Mouse (Mus musculus) myocyte (in vitro differentiated cells): ENCODE data around the gene Hist1h2br. TPM values are rescaled to one million over a fixed set of nuclear protein-coding genes. Genes with fewer than 3 reads are reported as not detected.
"Not testable (repeated sequence)": the region's sequence is repeated elsewhere in the genome, so short reads cannot be mapped to it uniquely, and the experiment has no call there.

ENCODE experiments used
- H3K27me3 ChIP-seq: one replicate; pipeline ENCODE4 v1.6.1; 2011; ENCODE audit not compliant: control insufficient read depth, insufficient read depth, insufficient read length
- H3K36me3 ChIP-seq: one replicate; pipeline ENCODE4 v1.6.1; 2011; ENCODE audit not compliant: control insufficient read depth, insufficient read depth
- H3K4me2 ChIP-seq: one replicate; pipeline ENCODE4 v1.6.1; 2011; ENCODE audit warnings: low read depth, control low read depth
- H3K4me3 ChIP-seq: one replicate; pipeline ENCODE4 v1.5.1; 2011; ENCODE audit warnings: mild to moderate bottlenecking, control low read depth, moderate library complexity
- H3K79me2 ChIP-seq: one replicate; pipeline ENCODE4 v1.6.1; 2011; ENCODE audit not compliant: control insufficient read depth, insufficient read depth
- H3ac ChIP-seq: one replicate; pipeline ENCODE4 v1.6.1; 2011; ENCODE audit not compliant: control insufficient read depth, insufficient read length
- CEBPB ChIP-seq: IDR thresholded peaks from 2 replicates; pipeline ENCODE4 v1.6.1; 2011; ENCODE audit warnings: mild to moderate bottlenecking, moderate library complexity; ENCODE audit not compliant: poor library complexity, insufficient read depth, severe bottlenecking
- E2F4 ChIP-seq: IDR thresholded peaks from one replicate; pipeline ENCODE4 v1.6.1; 2011; ENCODE audit warnings: mild to moderate bottlenecking, control low read depth, moderate library complexity; ENCODE audit not compliant: insufficient read depth
- MAX ChIP-seq: IDR thresholded peaks from one replicate; pipeline ENCODE4 v1.6.1; 2011; ENCODE audit warnings: low read depth, mild to moderate bottlenecking, control low read depth
- MYOD1 ChIP-seq, 3 experiments: IDR thresholded peaks; one replicate each; pipeline ENCODE4 v1.6.1; 2011; ENCODE audit warnings: control low read depth in 2 of 3, low read depth in 2 of 3, mild to moderate bottlenecking in 2 of 3, moderate library complexity in 1 of 3; ENCODE audit not compliant: insufficient read length in 2 of 3, control insufficient read depth in 1 of 3
- MYOG ChIP-seq, 3 experiments: IDR thresholded peaks; one replicate each; pipeline ENCODE4 v1.6.1; 2011; ENCODE audit warnings: control low read depth in 2 of 3, low read depth in 2 of 3, mild to moderate bottlenecking in 2 of 3; ENCODE audit not compliant: insufficient read length in 2 of 3, control insufficient read depth in 1 of 3, insufficient read depth in 1 of 3
- POLR2A ChIP-seq: IDR thresholded peaks from one replicate; pipeline ENCODE4 v1.6.1; 2011; ENCODE audit warnings: low read depth, mild to moderate bottlenecking, control low read depth, moderate library complexity; ENCODE audit not compliant: insufficient read length
- POLR2AphosphoS2 ChIP-seq: IDR thresholded peaks from one replicate; pipeline ENCODE4 v1.6.1; 2011; ENCODE audit warnings: low read depth, control low read depth; ENCODE audit not compliant: insufficient read length
- REST ChIP-seq: IDR thresholded peaks from one replicate; pipeline ENCODE4 v1.6.1; 2011; ENCODE audit warnings: mild to moderate bottlenecking, control low read depth, moderate library complexity; ENCODE audit not compliant: insufficient read depth, insufficient read length
- SRF ChIP-seq: IDR thresholded peaks from one replicate; pipeline ENCODE4 v1.6.1; 2011; ENCODE audit warnings: low read depth; ENCODE audit not compliant: control insufficient read depth, insufficient read length
- TCF12 ChIP-seq: IDR thresholded peaks from one replicate; pipeline ENCODE4 v1.6.1; 2011; ENCODE audit warnings: mild to moderate bottlenecking, control low read depth; ENCODE audit not compliant: poor library complexity, insufficient read depth, severe bottlenecking
- TCF3 ChIP-seq: IDR thresholded peaks from one replicate; pipeline ENCODE4 v1.6.1; 2011; ENCODE audit warnings: low read depth, control low read depth; ENCODE audit not compliant: insufficient read length
- USF1 ChIP-seq: IDR thresholded peaks from one replicate; pipeline ENCODE4 v1.6.1; 2011; ENCODE audit warnings: low read depth, mild to moderate bottlenecking, control low read depth, moderate library complexity
- polyA plus RNA-seq: library from polyadenylated mRNA; unstranded; fragments of >200 nt; fragmentation: generic; extraction: Trizol; gene quantifications from one replicate; pipeline ENCODE4 v1.2.1, GENCODE M21; 2012; ENCODE audit warnings: missing spikeins

Gene Hist1h2br
- polyA plus RNA-seq, 1 experiment = 71.7 TPM

- H3K4me2 ChIP-seq = peak overlapping the region; percentile 50
- H3K27me3 ChIP-seq, H3ac ChIP-seq, H3K4me3 ChIP-seq, H3K79me2 ChIP-seq, H3K36me3 ChIP-seq: not testable (repeated sequence)
- TF ChIP-seq POLR2AphosphoS2 (peak; percentile 33), USF1 (peak; percentile 11), POLR2A (peak; percentile 34)
These were observed 21.5 kb upstream of the Hist1h2br start for GRCm38 (mm10) chr13:21812092-21812491.

DNA sequence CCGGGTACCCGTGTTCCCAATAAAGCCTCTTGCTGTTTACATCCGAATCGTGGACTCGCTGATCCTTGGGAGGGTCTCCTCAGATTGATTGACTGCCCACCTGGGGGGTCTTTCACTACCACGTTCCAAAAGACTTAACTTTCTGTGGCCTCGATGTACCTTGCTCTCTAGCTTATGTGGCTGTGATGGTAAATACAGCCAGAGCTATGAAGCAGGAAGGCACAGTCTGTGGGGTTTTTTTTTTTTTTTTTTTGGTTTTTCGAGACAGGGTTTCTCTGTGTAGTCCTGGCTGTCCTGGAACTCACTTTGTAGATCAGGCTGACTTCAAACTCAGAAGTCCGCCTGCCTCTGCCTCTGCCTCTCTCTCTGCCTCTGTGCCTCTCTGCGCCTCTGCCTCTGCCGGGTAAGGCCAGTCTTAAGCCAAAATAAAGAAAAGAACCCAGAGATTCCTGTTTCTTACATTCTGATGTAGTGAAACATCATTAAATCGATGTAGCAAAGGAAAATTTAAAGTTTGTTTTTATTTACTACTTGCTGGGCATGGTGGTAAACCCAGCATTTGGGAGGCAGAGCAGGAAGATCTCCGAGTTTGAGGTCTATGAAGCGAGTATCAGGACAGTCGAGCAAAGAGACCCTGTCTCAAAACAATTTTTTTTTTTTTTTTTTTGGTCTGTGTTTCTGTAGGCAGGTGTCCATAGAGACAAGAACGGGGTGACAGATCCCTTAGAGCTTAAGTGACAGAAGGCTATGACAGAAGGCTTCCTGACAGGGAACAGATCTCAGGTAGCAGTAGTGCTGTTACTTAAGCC lies 13.3 kb upstream of the Hist1h2br start:
- H3K79me2 ChIP-seq, H3K27me3 ChIP-seq, H3K36me3 ChIP-seq, H3K4me2 ChIP-seq, H3ac ChIP-seq, H3K4me3 ChIP-seq: not testable (repeated sequence)

DNA sequence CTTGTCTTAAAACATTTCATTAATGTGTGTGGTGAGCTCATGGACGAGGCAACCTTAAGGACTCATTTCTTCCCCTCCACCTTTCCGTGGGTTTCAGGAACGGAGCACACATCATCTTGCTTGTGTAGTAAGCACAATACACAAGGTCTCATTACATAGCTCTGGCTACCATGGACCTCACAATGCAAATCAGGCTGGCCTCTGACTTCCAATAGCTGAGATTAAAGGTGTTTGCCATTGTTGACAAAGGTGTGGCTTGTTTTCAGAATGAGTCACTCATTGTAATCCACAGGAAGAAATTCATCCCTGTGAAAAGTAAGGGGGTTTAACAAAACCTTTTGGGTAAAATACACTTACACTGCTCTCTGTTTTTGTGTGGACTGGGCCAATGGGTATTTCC lies 5.0 kb upstream of the Hist1h2br start:
- no peaks in the 10 kb centered on the region for H3K27me3 ChIP-seq
- no peak overlapping the region for H3K4me2 ChIP-seq
- TF ChIP-seq TCF12 = no peak
- no peak for TF ChIP-seq REST
- no peak for TF ChIP-seq MYOG (IDR thresholded peaks at IDR 0.05; ENCODE audit: control insufficient read depth in 1 of 3, insufficient read depth in 1 of 3, insufficient read length in 2 of 3, low read depth in 2 of 3)
- TF ChIP-seq MAX = no peak
- TF ChIP-seq E2F4 = no peak
- TF ChIP-seq POLR2AphosphoS2 = no peak
- no peak for TF ChIP-seq CEBPB
- TF ChIP-seq USF1 = no peak
- no peak for TF ChIP-seq MYOD1 (IDR thresholded peaks at IDR 0.05; ENCODE audit: control insufficient read depth in 1 of 3, insufficient read length in 2 of 3, low read depth in 2 of 3)
- TF ChIP-seq POLR2A = no peak
- no peak overlapping the region for H3ac ChIP-seq
- H3K4me3 ChIP-seq = no peak overlapping the region
- no peaks in the 10 kb centered on the region for H3K36me3 ChIP-seq
- H3K79me2 ChIP-seq = no peaks in the 10 kb centered on the region

- no peaks in the 10 kb centered on the region for H3K27me3 ChIP-seq
- H3K4me2 ChIP-seq = peak overlapping the region; percentile 22
- no peaks in the 10 kb centered on the region for H3K79me2 ChIP-seq
- no peaks in the 10 kb centered on the region for H3K36me3 ChIP-seq
- H3K4me3 ChIP-seq = no peak overlapping the region
- TF ChIP-seq REST (no peak), POLR2A (no peak), TCF3 (no peak), SRF (no peak), CEBPB (no peak), MYOD1 (IDR thresholded peaks at IDR 0.05; ENCODE audit: control insufficient read depth in 1 of 3, insufficient read length in 2 of 3, low read depth in 2 of 3) (no peak), TCF12 (no peak), USF1 (no peak), E2F4 (no peak), MAX (no peak), MYOG (IDR thresholded peaks at IDR 0.05; ENCODE audit: control insufficient read depth in 1 of 3, insufficient read depth in 1 of 3, insufficient read length in 2 of 3, low read depth in 2 of 3) (no peak), POLR2AphosphoS2 (no peak)
- no peak overlapping the region for H3ac ChIP-seq
These were observed 3.2 kb upstream of the Hist1h2br start for GRCm38 (mm10) chr13:21830344-21830743.

GRCm38 (mm10) chr13:21831418-21832394 lies 1.8 kb upstream of the Hist1h2br start, which contains the start of gene Hist1h4n:
Gene Hist1h4n, minus strand, starts transcription at chr13:21832196.
- H3ac ChIP-seq, H3K79me2 ChIP-seq, H3K36me3 ChIP-seq, H3K27me3 ChIP-seq, H3K4me2 ChIP-seq, H3K4me3 ChIP-seq: not testable (repeated sequence)

GRCm38 (mm10) chr13:21840508-21840907 lies 7.0 kb downstream of the Hist1h2br start:
- H3ac ChIP-seq, H3K4me3 ChIP-seq, H3K36me3 ChIP-seq, H3K27me3 ChIP-seq, H3K79me2 ChIP-seq, H3K4me2 ChIP-seq: not testable (repeated sequence)

GRCm38 (mm10) chr13:21846356-21846755 lies 12.8 kb downstream of the Hist1h2br start:
- H3K27me3 ChIP-seq, H3ac ChIP-seq, H3K79me2 ChIP-seq, H3K4me3 ChIP-seq, H3K36me3 ChIP-seq, H3K4me2 ChIP-seq: not testable (repeated sequence)
